Mouse (Mus musculus) midbrain, embryonic 11.5 days (tissue): ENCODE measurements around the gene Sorcs2. TPM values are rescaled to one million over a fixed set of nuclear protein-coding genes. Genes with fewer than 3 reads are reported as not detected.

Source experiments
- ATAC-seq: fragments of 200-750 bp; cut with Nextera tagmentation; 2 replicates; pipeline ENCODE4 v1.8.0; 2017; ENCODE audit warnings: moderate TSS enrichment, moderate library complexity; ENCODE audit not compliant: low FRiP score
- DNase-seq: peaks from one replicate; pipeline ENCODE4 v3.0.0; 2015; ENCODE audit warnings: low spot score; ENCODE audit errors: missing footprints
- H3K27ac ChIP-seq: fragments of 300-500 bp; sonication (generic); 2 replicates; pipeline ENCODE4 v1.5.1; 2014; ENCODE audit warnings: low read depth, low read length
- H3K27me3 ChIP-seq: fragments of 300-500 bp; sonication (generic); 2 replicates; pipeline ENCODE4 v1.6.1; 2014; ENCODE audit warnings: mild to moderate bottlenecking, low read length, moderate library complexity, mixed read lengths; ENCODE audit not compliant: control insufficient read depth, insufficient read depth
- H3K36me3 ChIP-seq: fragments of 300-500 bp; sonication (generic); 2 replicates; pipeline ENCODE4 v1.6.1; 2014; ENCODE audit warnings: mild to moderate bottlenecking, low read length, moderate library complexity, mixed read lengths; ENCODE audit not compliant: control insufficient read depth, insufficient read depth
- H3K4me1 ChIP-seq: fragments of 300-500 bp; sonication (generic); 2 replicates; pipeline ENCODE4 v1.6.1; 2014; ENCODE audit warnings: low read length; ENCODE audit not compliant: control insufficient read depth, insufficient read depth
- H3K4me2 ChIP-seq: fragments of 300-500 bp; sonication (generic); 2 replicates; pipeline ENCODE4 v1.6.1; 2014; ENCODE audit warnings: mild to moderate bottlenecking, moderate library complexity
- H3K4me3 ChIP-seq: fragments of 300-500 bp; sonication (generic); 2 replicates; pipeline ENCODE4 v1.5.1; 2014; ENCODE audit warnings: low read depth, low read length
- H3K9ac ChIP-seq: fragments of 300-500 bp; sonication (generic); 2 replicates; pipeline ENCODE4 v1.6.1; 2014; ENCODE audit warnings: low read length
- H3K9me3 ChIP-seq: fragments of 300-500 bp; sonication (generic); 2 replicates; pipeline ENCODE4 v1.6.1; 2016; ENCODE audit warnings: low read length; ENCODE audit not compliant: control insufficient read depth
- WGBS: fragments of 180-500 bp; shearing (Covaris S2); extraction: QIAGEN DNeasy Blood & Tissue Kit; methylation state at CpG from one replicate; pipeline ENCODE4 v1.1.7; 2014; 5-methylcytosine and 5-hydroxymethylcytosine counted together
- polyA plus RNA-seq: library from polyadenylated mRNA; unstranded; fragments of >200 nt; fragmentation: Nextera tagmentation; extraction: Ambion mirVana; gene quantifications from 2 replicates; pipeline ENCODE4 v1.2.1, GENCODE M21; 2014

Sorcs2 gene
- polyA plus RNA-seq, 1 experiment from 2014 or later: 7.3 TPM

GRCm38 (mm10) chr5:36069503-36070360, 328.2 kb downstream of the Sorcs2 start:
- Histone ChIP-seq H3K4me1 (0 out of 2 replicates have a peak, but pooled peaks cover 2% of the 10 kb centered on the region), H3K9ac (0 out of 2 replicates have a peak overlapping the region, but pooled peaks have one; percentile 10), H3K4me3 (no peak overlapping the region), H3K27me3 (no peaks in the 10 kb centered on the region), H3K9me3 (no peaks in the 10 kb centered on the region), H3K27ac (no peak overlapping the region), H3K4me2 (no peak overlapping the region), H3K36me3 (no peaks in the 10 kb centered on the region)
- WGBS: 44% methylated on average over 6 of the region's 6 CpGs
- DNase-seq (peak; percentile 65), ATAC-seq (no peak)

DNA sequence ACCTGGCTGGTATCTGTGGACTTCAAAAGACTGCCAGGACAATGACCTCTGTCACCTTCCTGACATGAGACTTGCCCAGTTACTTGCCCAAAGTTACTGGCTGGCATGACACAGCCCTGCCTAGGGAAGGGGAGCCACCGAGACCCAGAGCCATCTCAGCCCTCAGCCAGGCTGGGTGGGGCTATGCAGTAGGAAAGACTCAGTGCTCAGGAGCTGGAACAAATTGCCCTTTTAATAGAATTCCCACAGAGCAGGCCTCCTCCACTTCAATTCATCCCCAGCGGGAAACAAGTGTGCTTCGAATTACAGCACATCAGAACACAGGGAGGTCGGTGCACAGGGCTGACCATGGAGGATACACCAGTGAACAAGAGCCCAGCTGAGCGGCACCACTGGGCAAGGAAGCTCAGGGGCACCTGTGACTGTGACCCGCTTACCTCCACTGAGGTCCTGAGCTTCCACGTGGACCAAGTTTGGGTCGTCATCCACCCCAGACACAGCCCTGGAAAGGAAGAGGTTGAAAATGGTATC, 330.2 kb downstream of the Sorcs2 start:
- ATAC-seq (no peak), DNase-seq (no peak)
- H3K27me3 ChIP-seq: no peaks in the 10 kb centered on the region
- H3K4me2 ChIP-seq: no peak overlapping the region
- WGBS: 26% methylated on average over 8 of the region's 8 CpGs
- no peaks in the 10 kb centered on the region for H3K9me3 ChIP-seq
- H3K36me3 ChIP-seq: no peaks in the 10 kb centered on the region
- no peak overlapping the region for H3K4me3 ChIP-seq
- no peak overlapping the region for H3K27ac ChIP-seq
- H3K9ac ChIP-seq: no peak overlapping the region
- 0 out of 2 replicates have a peak, but pooled peaks cover 2% of the 10 kb centered on the region for H3K4me1 ChIP-seq

GRCm38 (mm10) chr5:36057804-36058322, 340.1 kb downstream of the Sorcs2 start:
- peak; percentile 28 for DNase-seq
- Histone ChIP-seq H3K27ac (no peak overlapping the region), H3K27me3 (no peaks in the 10 kb centered on the region), H3K4me3 (no peak overlapping the region), H3K4me2 (no peak overlapping the region), H3K36me3 (no peaks in the 10 kb centered on the region), H3K9me3 (no peaks in the 10 kb centered on the region), H3K4me1 (no peaks in the 10 kb centered on the region), H3K9ac (no peak overlapping the region)
- no peak for ATAC-seq
- 91% methylated on average over 14 of the region's 14 CpGs for WGBS

GRCm38 (mm10) chr5:36056921-36057320, 341.0 kb downstream of the Sorcs2 start:
- no peaks in the 10 kb centered on the region for H3K4me1 ChIP-seq
- H3K4me3 ChIP-seq: no peak overlapping the region
- H3K9ac ChIP-seq: no peak overlapping the region
- H3K4me2 ChIP-seq: no peak overlapping the region
- ATAC-seq (no peak), DNase-seq (peak; percentile 68)
- no peaks in the 10 kb centered on the region for H3K27me3 ChIP-seq
- H3K36me3 ChIP-seq: no peaks in the 10 kb centered on the region
- no peaks in the 10 kb centered on the region for H3K9me3 ChIP-seq
- H3K27ac ChIP-seq: no peak overlapping the region
- WGBS: 92% methylated on average over 2 of the region's 2 CpGs

DNA sequence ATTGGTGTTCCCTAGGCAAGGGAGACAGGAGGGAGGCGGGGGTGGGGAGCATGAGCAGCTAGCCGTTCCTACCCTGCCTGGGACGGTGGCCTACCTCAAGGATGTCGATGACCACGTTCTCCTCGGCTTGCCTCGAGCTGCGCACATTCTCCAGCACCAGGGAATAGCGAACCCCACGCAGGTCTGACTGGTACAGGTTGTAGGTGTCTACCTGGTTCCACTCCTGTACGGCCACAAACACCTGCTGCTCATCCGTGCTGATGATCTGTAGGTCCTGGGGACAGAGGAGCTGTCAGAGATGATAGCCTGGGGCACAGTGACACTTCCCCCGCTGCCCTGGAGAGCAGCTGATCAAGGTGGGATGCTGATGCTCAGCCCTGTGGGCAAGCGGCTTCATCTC, 342.1 kb downstream of the Sorcs2 start:
- H3K4me2 ChIP-seq: no peak overlapping the region
- H3K27ac ChIP-seq: no peak overlapping the region
- H3K27me3 ChIP-seq: no peaks in the 10 kb centered on the region
- no peak overlapping the region for H3K4me3 ChIP-seq
- no peaks in the 10 kb centered on the region for H3K4me1 ChIP-seq
- 88% methylated on average over 14 of the region's 14 CpGs for WGBS
- H3K36me3 ChIP-seq: no peaks in the 10 kb centered on the region
- ATAC-seq (no peak), DNase-seq (peak; percentile 75)
- H3K9me3 ChIP-seq: no peaks in the 10 kb centered on the region
- no peak overlapping the region for H3K9ac ChIP-seq

GRCm38 (mm10) chr5:36054498-36054897, 343.4 kb downstream of the Sorcs2 start:
- H3K4me2 ChIP-seq: no peak overlapping the region
- 79% methylated on average over 3 of the region's 3 CpGs for WGBS
- no peak overlapping the region for H3K4me3 ChIP-seq
- no peaks in the 10 kb centered on the region for H3K36me3 ChIP-seq
- H3K9me3 ChIP-seq: no peaks in the 10 kb centered on the region
- ATAC-seq (no peak), DNase-seq (peak; percentile 2)
- H3K27me3 ChIP-seq: no peaks in the 10 kb centered on the region
- H3K9ac ChIP-seq: no peak overlapping the region
- H3K4me1 ChIP-seq: no peaks in the 10 kb centered on the region
- no peak overlapping the region for H3K27ac ChIP-seq

- Histone ChIP-seq H3K27me3 (no peaks in the 10 kb centered on the region), H3K27ac (no peak overlapping the region), H3K9me3 (no peaks in the 10 kb centered on the region), H3K36me3 (no peaks in the 10 kb centered on the region), H3K9ac (no peak overlapping the region), H3K4me1 (no peaks in the 10 kb centered on the region), H3K4me3 (no peak overlapping the region), H3K4me2 (no peak overlapping the region)
- 89% methylated on average over 2 of the region's 2 CpGs for WGBS
- DNase-seq (peak; percentile 4), ATAC-seq (no peak)
Observed at GRCm38 (mm10) chr5:36043154-36043553, 354.8 kb downstream of the Sorcs2 start.

- H3K36me3 ChIP-seq: no peaks in the 10 kb centered on the region; the same call in 1 of the 2 replicates
- H3K27ac ChIP-seq: no peak overlapping the region
- no peak overlapping the region for H3K4me2 ChIP-seq
- DNase-seq: peak; percentile 73
- H3K9ac ChIP-seq: no peak overlapping the region
- H3K4me3 ChIP-seq: no peak overlapping the region
- no peaks in the 10 kb centered on the region for H3K9me3 ChIP-seq
- WGBS: 87% methylated on average over 6 of the region's 6 CpGs
- no peak for ATAC-seq
- no peaks in the 10 kb centered on the region for H3K27me3 ChIP-seq
- H3K4me1 ChIP-seq: no peaks in the 10 kb centered on the region
Observed at GRCm38 (mm10) chr5:36041756-36042155, 356.2 kb downstream of the Sorcs2 start.

GRCm38 (mm10) chr5:36041236-36041562, 356.7 kb downstream of the Sorcs2 start:
- no peak overlapping the region for H3K27ac ChIP-seq
- DNase-seq (no peak), ATAC-seq (no peak)
- H3K4me2 ChIP-seq: no peak overlapping the region
- H3K9ac ChIP-seq: no peak overlapping the region
- H3K27me3 ChIP-seq: no peaks in the 10 kb centered on the region
- no peaks in the 10 kb centered on the region for H3K9me3 ChIP-seq
- H3K36me3 ChIP-seq: no peaks in the 10 kb centered on the region; the same call in 1 of the 2 replicates
- H3K4me1 ChIP-seq: no peaks in the 10 kb centered on the region
- H3K4me3 ChIP-seq: no peak overlapping the region
